Mouse (Mus musculus): ENCODE results near the gene Dhx9.

GRCm38 (mm10) chr1:153522116-153522515 lies 34.7 kb upstream of the Dhx9 start:
- TF ChIP-seq GATA1 (IDR thresholded peaks at IDR 0.05; ENCODE audit: low read length) (no peak), TAL1 (IDR thresholded peaks at IDR 0.05; ENCODE audit: low read length) (no peak)

All from erythroblast, embryonic 14.5 days (primary cell).